Mouse (Mus musculus) liver, embryonic 13.5 days (tissue): Measurements from ENCODE around the gene Slc1a5. TPM values are rescaled to one million over a fixed set of nuclear protein-coding genes. Genes with fewer than 3 reads are reported as not detected.

Experiments used
- ATAC-seq: fragments of 200-750 bp; cut with Nextera tagmentation; 2 replicates; pipeline ENCODE4 v1.8.0; 2017; ENCODE audit warnings: low read depth, mild to moderate bottlenecking, moderate number of reproducible peaks, moderate library complexity
- DNase-seq: peaks from one replicate; pipeline ENCODE4 v3.0.0; 2022
- H3K27ac ChIP-seq: fragments of 300-500 bp; sonication (generic); 2 replicates; pipeline ENCODE4 v1.5.1; 2015; ENCODE audit warnings: moderate library complexity, mild to moderate bottlenecking, inconsistent platforms
- H3K27me3 ChIP-seq: fragments of 300-500 bp; sonication (generic); 2 replicates; pipeline ENCODE4 v1.6.1; 2015; ENCODE audit warnings: mild to moderate bottlenecking, inconsistent platforms
- H3K36me3 ChIP-seq: fragments of 300-500 bp; sonication (generic); 2 replicates; pipeline ENCODE4 v1.6.1; 2015; ENCODE audit warnings: mild to moderate bottlenecking, inconsistent platforms
- H3K4me1 ChIP-seq: fragments of 300-500 bp; sonication (generic); replicated peaks from 2 replicates; pipeline ENCODE4 v1.6.1; 2015; ENCODE audit warnings: inconsistent platforms
- H3K4me2 ChIP-seq: fragments of 300-500 bp; sonication (generic); 2 replicates; pipeline ENCODE4 v1.6.1; 2015; ENCODE audit warnings: inconsistent platforms, mild to moderate bottlenecking, moderate library complexity
- H3K4me3 ChIP-seq: fragments of 300-500 bp; sonication (generic); replicated peaks from 2 replicates; pipeline ENCODE4 v1.5.1; 2015; ENCODE audit warnings: mild to moderate bottlenecking, inconsistent platforms
- H3K9ac ChIP-seq: fragments of 300-500 bp; sonication (generic); 2 replicates; pipeline ENCODE4 v1.6.1; 2015; ENCODE audit warnings: mild to moderate bottlenecking, inconsistent platforms
- H3K9me3 ChIP-seq: fragments of 300-500 bp; sonication (generic); replicated peaks from 2 replicates; pipeline ENCODE4 v1.6.1; 2016; ENCODE audit warnings: inconsistent platforms
- WGBS: fragments of 180-500 bp; shearing (Covaris S2); methylation state at CpG from one replicate; pipeline ENCODE4 v1.1.7; 2015; ENCODE audit not compliant: insufficient replicate concordance; 5-methylcytosine and 5-hydroxymethylcytosine counted together
- polyA plus RNA-seq: library from polyadenylated mRNA; unstranded; fragments of >200 nt; fragmentation: Nextera tagmentation; extraction: Ambion mirVana; gene quantifications from 2 replicates; pipeline ENCODE4 v1.2.1, GENCODE M21; 2015

Slc1a5 gene
- polyA plus RNA-seq, 1 experiment from 2014 or later = 92.3 TPM

GRCm38 (mm10) chr7:16841078-16841477 lies 59.9 kb downstream of the Slc1a5 start:
- H3K9ac ChIP-seq = 0 out of 2 replicates have a peak overlapping the region, but pooled peaks have one; percentile 84
- no peaks in the 10 kb centered on the region for H3K9me3 ChIP-seq
- H3K27me3 ChIP-seq = no peaks in the 10 kb centered on the region
- no peak for ATAC-seq
- H3K4me2 ChIP-seq = no peak overlapping the region
- H3K27ac ChIP-seq = peak overlapping the region; percentile 78
- H3K36me3 ChIP-seq = peaks cover 50% of the 10 kb centered on the region
- WGBS = 59% methylated on average over 4 of the region's 4 CpGs
- H3K4me1 ChIP-seq = peaks cover 69% of the 10 kb centered on the region
- no peak for DNase-seq
- H3K4me3 ChIP-seq = no peak overlapping the region

DNA sequence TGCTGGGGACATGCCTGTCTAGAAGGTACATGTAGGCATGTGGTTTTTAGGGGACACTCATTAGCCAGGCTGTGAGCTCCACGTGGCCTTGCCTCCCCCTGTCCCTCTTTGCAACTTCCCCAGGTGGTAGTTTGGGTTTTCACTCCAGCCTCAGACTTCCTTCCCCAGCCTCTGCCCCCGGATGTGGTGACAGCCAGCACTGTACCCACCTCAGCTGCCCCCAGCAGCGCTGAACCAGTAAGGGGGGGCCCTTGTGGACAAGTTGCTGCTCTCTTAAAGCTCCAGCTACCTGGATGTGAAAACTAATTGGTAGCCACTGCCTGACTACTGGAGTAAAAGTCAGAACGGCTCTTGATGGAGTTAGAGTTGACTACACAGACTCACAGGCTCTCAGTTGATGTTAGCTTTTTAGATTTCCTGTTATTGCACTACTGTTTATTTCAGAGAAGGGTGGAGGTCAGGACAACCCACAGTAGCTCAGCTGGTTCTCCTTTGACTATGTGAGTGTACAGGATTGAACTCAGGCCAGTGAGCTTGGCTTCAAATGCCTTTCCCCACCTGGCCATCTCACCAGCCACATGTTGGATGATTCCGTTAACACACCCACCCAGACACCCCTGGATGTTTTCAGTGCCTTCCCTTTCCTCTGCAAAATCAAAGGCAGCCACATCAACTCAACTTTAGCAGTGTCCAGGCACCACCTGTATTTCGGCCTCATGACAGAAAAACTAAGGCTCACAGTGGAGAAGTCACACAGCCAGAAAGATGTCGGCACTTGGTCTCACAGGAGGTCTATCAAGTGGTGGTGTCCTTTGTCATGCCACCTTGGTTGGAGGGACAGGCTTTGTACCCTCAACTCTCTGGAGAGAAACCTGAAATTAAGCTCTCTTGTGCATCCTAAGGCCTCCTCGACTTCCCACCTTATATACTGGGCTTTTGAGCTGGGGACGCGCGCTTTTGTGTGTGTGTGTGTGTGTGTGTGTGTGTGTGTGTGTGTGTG lies 60.7 kb downstream of the Slc1a5 start:
- H3K27ac ChIP-seq = peak overlapping the region; percentile 78
- H3K27me3 ChIP-seq = no peaks in the 10 kb centered on the region
- peaks cover 69% of the 10 kb centered on the region for H3K4me1 ChIP-seq
- H3K9ac ChIP-seq = peak overlapping the region; percentile 84
- peak overlapping the region; percentile 73 for H3K4me3 ChIP-seq
- ATAC-seq (peak; percentile 6; the same call in 1 of the 2 replicates), DNase-seq (no peak)
- H3K9me3 ChIP-seq = no peaks in the 10 kb centered on the region
- peak overlapping the region; percentile 100 for H3K4me2 ChIP-seq
- WGBS = 25% methylated on average over 11 of the region's 11 CpGs
- peaks cover 46% of the 10 kb centered on the region for H3K36me3 ChIP-seq

DNA sequence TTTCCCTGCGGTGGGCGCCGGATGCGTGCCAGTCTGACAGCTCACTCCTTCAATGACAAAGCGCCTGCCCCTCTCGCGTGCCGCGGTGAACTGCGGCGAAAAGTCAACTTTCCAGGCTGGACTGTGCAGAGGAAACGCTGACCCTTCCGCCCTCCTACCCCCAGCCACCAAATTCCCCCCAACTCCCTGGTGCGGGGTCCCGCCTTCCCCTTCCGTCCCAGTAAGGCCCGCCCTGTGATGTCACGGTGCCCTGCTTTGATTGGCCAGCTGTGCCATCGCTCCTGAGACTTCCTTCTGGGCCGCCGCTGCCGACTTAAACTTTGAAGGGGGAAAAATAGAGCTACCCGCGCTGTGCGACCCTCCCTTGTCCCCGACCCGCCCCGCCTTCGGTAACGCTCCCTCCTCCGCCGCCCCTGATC lies 61.5 kb downstream of the Slc1a5 start, which contains the start of gene Prkd2:
Gene Prkd2 (plus strand): TSS at position 258 of the 419 bp plus-strand sequence.
- Histone ChIP-seq H3K27ac (peak within 1 kb of the TSS; percentile 78), H3K9me3 (no peaks in the 10 kb centered on the region), H3K27me3 (no peaks in the 10 kb centered on the region), H3K4me1 (peaks cover 63% of the 10 kb centered on the region), H3K4me3 (peak within 1 kb of the TSS; percentile 73), H3K9ac (peak within 1 kb of the TSS; percentile 84), H3K4me2 (peak within 1 kb of the TSS; percentile 100), H3K36me3 (peaks cover 38% of the 10 kb centered on the region)
- under 1% methylated on average over 32 of the region's 32 CpGs for WGBS
- DNase-seq = peak; percentile 77
- ATAC-seq = peak; percentile 82

DNA sequence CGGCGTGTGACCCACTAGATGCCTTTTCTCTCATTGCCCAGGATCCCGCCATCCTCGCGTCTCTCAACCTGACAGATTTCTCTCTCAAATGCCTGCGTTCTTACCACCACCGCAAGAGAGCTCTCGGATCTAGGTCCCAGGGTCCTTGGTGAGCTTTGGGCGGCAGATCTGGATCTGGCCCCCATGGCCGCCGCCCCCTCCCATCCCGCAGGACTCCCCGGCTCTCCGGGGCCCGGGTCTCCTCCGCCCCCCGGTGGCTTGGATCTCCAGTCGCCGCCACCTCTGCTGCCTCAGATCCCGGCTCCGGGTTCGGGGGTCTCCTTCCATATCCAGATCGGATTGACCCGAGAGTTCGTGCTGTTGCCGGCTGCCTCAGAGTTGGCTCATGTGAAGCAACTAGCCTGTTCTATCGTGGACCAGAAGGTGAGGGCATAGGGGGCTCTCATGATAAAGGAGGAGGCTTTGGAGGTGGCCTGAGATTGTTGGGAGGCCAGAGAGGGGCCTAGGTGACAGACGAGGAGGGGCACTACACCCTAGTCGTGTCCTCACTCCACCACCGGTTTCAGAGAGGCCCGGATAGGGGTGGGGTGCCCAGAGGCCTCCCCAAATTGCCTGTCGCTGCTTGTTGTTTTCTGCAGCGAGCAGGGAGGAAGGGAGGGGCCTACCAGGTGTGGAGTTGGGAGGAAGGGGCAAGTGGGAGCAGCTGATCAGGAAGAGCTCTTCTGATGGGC lies 62.5 kb downstream of the Slc1a5 start:
- Histone ChIP-seq H3K4me2 (peak overlapping the region; percentile 100), H3K4me3 (peak overlapping the region; percentile 73), H3K4me1 (peaks cover 58% of the 10 kb centered on the region), H3K36me3 (peaks cover 29% of the 10 kb centered on the region), H3K27me3 (no peaks in the 10 kb centered on the region), H3K9ac (peak overlapping the region; percentile 84), H3K9me3 (no peaks in the 10 kb centered on the region), H3K27ac (peak overlapping the region; percentile 70)
- under 1% methylated on average over 33 of the region's 33 CpGs for WGBS
- DNase-seq = no peak
- ATAC-seq = peak; percentile 37

DNA sequence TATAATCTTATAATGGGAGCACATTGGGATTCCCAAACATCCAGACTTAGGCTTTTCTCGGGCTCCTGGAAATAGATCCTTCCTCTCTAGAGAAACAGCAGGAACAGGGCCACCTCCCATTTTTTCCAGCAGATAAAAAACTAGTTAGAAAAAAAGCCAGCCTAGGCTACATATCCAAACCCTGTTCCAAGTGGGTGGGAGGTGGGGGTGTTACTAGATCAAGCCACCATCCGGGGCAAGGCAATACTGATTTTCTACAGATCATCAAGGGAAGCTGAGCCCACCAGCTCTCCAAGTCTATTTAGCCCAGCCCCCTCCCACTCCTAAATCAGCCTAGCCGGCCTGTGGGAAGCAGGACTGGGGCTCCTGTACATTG lies 63.5 kb downstream of the Slc1a5 start:
- H3K4me2 ChIP-seq = peak overlapping the region; percentile 100
- WGBS = 19% methylated on average over 3 of the region's 3 CpGs
- DNase-seq = no peak
- H3K9ac ChIP-seq = peak overlapping the region; percentile 84
- H3K4me1 ChIP-seq = peaks cover 51% of the 10 kb centered on the region
- H3K27ac ChIP-seq = peak overlapping the region; percentile 63
- no peaks in the 10 kb centered on the region for H3K27me3 ChIP-seq
- peak overlapping the region; percentile 73 for H3K4me3 ChIP-seq
- ATAC-seq = no peak
- H3K9me3 ChIP-seq = no peaks in the 10 kb centered on the region
- H3K36me3 ChIP-seq = peaks cover 28% of the 10 kb centered on the region

GRCm38 (mm10) chr7:16845072-16845819 lies 64.1 kb downstream of the Slc1a5 start:
- Histone ChIP-seq H3K4me1 (peaks cover 51% of the 10 kb centered on the region), H3K27ac (peak overlapping the region; percentile 63), H3K9ac (peak overlapping the region; percentile 84), H3K27me3 (no peaks in the 10 kb centered on the region), H3K9me3 (no peaks in the 10 kb centered on the region), H3K4me2 (peak overlapping the region; percentile 100), H3K4me3 (peak overlapping the region; percentile 73), H3K36me3 (peaks cover 27% of the 10 kb centered on the region)
- WGBS = 7% methylated on average over 14 of the region's 14 CpGs
- ATAC-seq = no peak
- no peak for DNase-seq

DNA sequence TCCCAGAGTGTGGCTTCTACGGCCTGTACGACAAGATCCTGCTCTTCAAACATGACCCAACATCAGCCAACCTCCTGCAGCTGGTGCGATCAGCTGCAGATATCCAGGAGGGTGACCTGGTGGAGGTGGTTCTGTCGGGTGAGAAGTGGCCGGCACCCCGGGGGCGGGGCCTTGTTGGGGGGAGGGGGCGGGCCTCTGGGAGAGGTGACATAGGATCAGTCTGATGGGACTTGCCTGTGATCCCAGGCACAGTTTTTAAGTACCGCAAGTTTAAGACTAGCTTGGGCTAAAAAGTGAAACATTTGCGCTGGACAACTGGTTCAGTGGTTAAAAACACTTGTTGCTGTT lies 64.7 kb downstream of the Slc1a5 start:
- peak overlapping the region; percentile 84 for H3K9ac ChIP-seq
- no peak for DNase-seq
- no peaks in the 10 kb centered on the region for H3K9me3 ChIP-seq
- H3K4me2 ChIP-seq = peak overlapping the region; percentile 100
- 22% methylated on average over 10 of the region's 10 CpGs for WGBS
- H3K4me3 ChIP-seq = peak overlapping the region; percentile 73
- peak overlapping the region; percentile 63 for H3K27ac ChIP-seq
- H3K4me1 ChIP-seq = peaks cover 47% of the 10 kb centered on the region
- peaks cover 26% of the 10 kb centered on the region for H3K36me3 ChIP-seq
- no peaks in the 10 kb centered on the region for H3K27me3 ChIP-seq
- ATAC-seq = no peak

GRCm38 (mm10) chr7:16846775-16847174 lies 65.6 kb downstream of the Slc1a5 start:
- no peak overlapping the region for H3K9ac ChIP-seq

DNA sequence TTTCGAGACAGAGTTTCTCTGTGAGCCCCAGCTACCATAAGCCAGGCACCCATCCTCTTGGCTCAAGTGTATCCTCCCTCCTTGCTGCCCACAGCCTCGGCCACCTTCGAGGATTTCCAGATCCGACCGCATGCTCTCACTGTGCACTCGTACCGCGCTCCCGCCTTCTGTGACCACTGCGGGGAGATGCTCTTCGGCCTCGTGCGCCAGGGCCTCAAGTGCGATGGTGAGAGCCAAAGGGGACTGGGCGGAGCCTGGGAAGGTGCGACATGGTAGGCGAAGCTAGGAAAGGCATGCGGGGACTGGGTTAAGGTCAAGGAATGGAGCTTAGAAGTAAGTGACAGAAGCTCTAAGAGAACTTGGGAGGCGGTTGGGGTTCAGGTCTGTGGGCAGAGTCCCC lies 66.4 kb downstream of the Slc1a5 start:
- Histone ChIP-seq H3K36me3 (peaks cover 19% of the 10 kb centered on the region), H3K4me2 (no peak overlapping the region), H3K4me1 (peaks cover 31% of the 10 kb centered on the region), H3K4me3 (no peak overlapping the region), H3K9me3 (no peaks in the 10 kb centered on the region), H3K9ac (no peak overlapping the region), H3K27ac (no peak overlapping the region), H3K27me3 (no peaks in the 10 kb centered on the region)
- 81% methylated on average over 19 of the region's 19 CpGs for WGBS
- ATAC-seq (no peak), DNase-seq (no peak)

More at GRCm38 (mm10) chr7:16846775-16847174, 65.6 kb downstream of the Slc1a5 start:
- Histone ChIP-seq H3K4me3 (no peak overlapping the region), H3K4me1 (peaks cover 38% of the 10 kb centered on the region), H3K36me3 (peaks cover 19% of the 10 kb centered on the region), H3K4me2 (no peak overlapping the region), H3K27ac (no peak overlapping the region), H3K9me3 (no peaks in the 10 kb centered on the region), H3K27me3 (no peaks in the 10 kb centered on the region)
- DNase-seq (no peak), ATAC-seq (no peak)
- WGBS = 87% methylated on average over 5 of the region's 5 CpGs
